Mouse (Mus musculus) spleen, adult 2 months (tissue): ENCODE results near the gene Tnfsf13b.

Experiments
- CTCF ChIP-seq: fragments of 200-500 bp; IDR thresholded peaks from 2 replicates; pipeline ENCODE4 v1.5.1; 2011; ENCODE audit warnings: mild to moderate bottlenecking, inconsistent platforms; ENCODE audit not compliant: insufficient read depth, insufficient read length, insufficient replicate concordance; ENCODE audit errors: extremely low read depth
- POLR2A ChIP-seq: fragments of 200-500 bp; IDR thresholded peaks from 2 replicates; pipeline ENCODE4 v1.6.1; 2011; ENCODE audit warnings: low read depth, low read length, inconsistent platforms

GRCm38 (mm10) chr8:10007660-10008028 is 1.4 kb downstream of the Tnfsf13b start:
- TF ChIP-seq CTCF: no peak
- TF ChIP-seq POLR2A: no peak
